Mouse (Mus musculus) midbrain, embryonic 13.5 days (tissue): Measurements from ENCODE around the gene Fbxl19. TPM values are rescaled to one million over a fixed set of nuclear protein-coding genes. Genes with fewer than 3 reads are reported as not detected.

ENCODE experiments used
- ATAC-seq: fragments of 200-750 bp; cut with Nextera tagmentation; 2 replicates; pipeline ENCODE4 v1.8.0; 2017; ENCODE audit warnings: mild to moderate bottlenecking, moderate TSS enrichment, moderate library complexity
- H3K27ac ChIP-seq: fragments of 300-500 bp; sonication (generic); 2 replicates; pipeline ENCODE4 v1.5.1; 2015; ENCODE audit warnings: inconsistent platforms, mild to moderate bottlenecking, moderate library complexity
- H3K27me3 ChIP-seq: fragments of 300-500 bp; sonication (generic); 2 replicates; pipeline ENCODE4 v1.6.1; 2015; ENCODE audit warnings: mild to moderate bottlenecking, inconsistent platforms
- H3K36me3 ChIP-seq: fragments of 300-500 bp; sonication (generic); 2 replicates; pipeline ENCODE4 v1.6.1; 2015; ENCODE audit warnings: mild to moderate bottlenecking, inconsistent platforms
- H3K4me1 ChIP-seq: fragments of 300-500 bp; sonication (generic); replicated peaks from 2 replicates; pipeline ENCODE4 v1.6.1; 2015; ENCODE audit warnings: inconsistent platforms
- H3K4me2 ChIP-seq: fragments of 300-500 bp; sonication (generic); replicated peaks from 2 replicates; pipeline ENCODE4 v1.6.1; 2015; ENCODE audit warnings: moderate library complexity, mild to moderate bottlenecking, inconsistent platforms
- H3K4me3 ChIP-seq: fragments of 300-500 bp; sonication (generic); replicated peaks from 2 replicates; pipeline ENCODE4 v1.5.1; 2015; ENCODE audit warnings: mild to moderate bottlenecking, inconsistent platforms
- H3K9ac ChIP-seq: fragments of 300-500 bp; sonication (generic); replicated peaks from 2 replicates; pipeline ENCODE4 v1.6.1; 2015; ENCODE audit warnings: mild to moderate bottlenecking, inconsistent platforms
- H3K9me3 ChIP-seq: fragments of 300-500 bp; sonication (generic); 2 replicates; pipeline ENCODE4 v1.6.1; 2016; ENCODE audit warnings: mild to moderate bottlenecking, inconsistent platforms
- WGBS: fragments of 180-500 bp; shearing (Covaris S2); methylation state at CpG from one replicate; pipeline ENCODE4 v1.1.7; 2015; 5-methylcytosine and 5-hydroxymethylcytosine counted together
- microRNA counts: library from miRNA; unstranded; fragments of <30 nt; microRNA quantifications from one replicate; lab custom pipeline; 2016
- microRNA-seq: library from miRNA; unstranded; fragments of <30 nt; microRNA quantifications from one replicate; pipeline ENCODE4, GENCODE M21; 2016
- polyA plus RNA-seq: library from polyadenylated mRNA; unstranded; fragments of >200 nt; fragmentation: Nextera tagmentation; extraction: Ambion mirVana; gene quantifications from 2 replicates; pipeline ENCODE4 v1.2.1, GENCODE M21; 2015

The Fbxl19 gene
- polyA plus RNA-seq, 1 experiment from 2014 or later: 11.6 TPM

DNA sequence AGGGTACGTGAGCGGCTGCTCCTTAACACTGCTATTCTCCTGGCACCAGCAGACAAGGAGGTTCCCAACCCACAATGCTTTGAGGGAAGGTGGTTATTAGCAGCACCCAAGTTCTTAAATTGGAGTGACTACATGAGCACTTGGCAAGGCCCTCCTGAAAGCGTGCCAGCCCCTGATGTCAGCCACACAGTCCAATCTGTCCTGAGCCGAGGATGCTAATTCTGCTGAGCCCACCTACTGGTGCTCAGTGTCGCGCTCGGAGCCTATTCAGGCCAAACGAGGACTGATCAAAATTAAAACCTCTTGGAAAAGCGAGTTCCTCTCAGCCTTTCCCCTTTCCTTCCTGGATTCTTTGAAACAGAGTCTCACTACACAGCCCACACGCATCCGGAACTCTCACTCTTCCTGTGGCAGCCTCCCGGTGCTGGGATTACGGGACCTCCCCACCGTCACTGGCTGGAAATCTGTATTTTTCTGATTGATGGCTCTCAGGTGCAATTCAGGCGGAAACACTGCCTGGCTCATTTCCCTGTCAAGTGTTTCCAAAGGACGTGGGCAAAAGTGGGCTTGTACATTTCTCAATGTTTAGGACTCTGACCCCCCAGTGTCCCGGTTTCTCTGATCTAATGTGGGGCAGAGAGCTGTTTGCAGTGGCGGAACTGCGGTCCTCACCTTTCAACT, 70.0 kb downstream of the Fbxl19 start:
- ATAC-seq: no peak
- Histone ChIP-seq H3K4me2 (no peak overlapping the region), H3K9me3 (no peaks in the 10 kb centered on the region), H3K4me3 (no peak overlapping the region), H3K4me1 (0 out of 2 replicates have a peak, but pooled peaks cover 3% of the 10 kb centered on the region), H3K27me3 (no peaks in the 10 kb centered on the region), H3K36me3 (peaks cover 63% of the 10 kb centered on the region), H3K9ac (no peak overlapping the region), H3K27ac (no peak overlapping the region)
- WGBS: 85% methylated on average over 19 of the region's 19 CpGs

- H3K36me3 ChIP-seq: peaks cover 54% of the 10 kb centered on the region
- no peak overlapping the region for H3K4me2 ChIP-seq
- 96% methylated on average over 15 of the region's 15 CpGs for WGBS
- H3K9me3 ChIP-seq: no peaks in the 10 kb centered on the region
- no peak overlapping the region for H3K4me3 ChIP-seq
- ATAC-seq: no peak
- no peaks in the 10 kb centered on the region for H3K27me3 ChIP-seq
- no peak overlapping the region for H3K9ac ChIP-seq
- H3K27ac ChIP-seq: no peak overlapping the region
- 0 out of 2 replicates have a peak, but pooled peaks cover 3% of the 10 kb centered on the region for H3K4me1 ChIP-seq
These were observed 70.8 kb downstream of the Fbxl19 start for GRCm38 (mm10) chr7:127815116-127815665.

- WGBS: 75% methylated on average over 15 of the region's 15 CpGs
- peaks cover 45% of the 10 kb centered on the region for H3K36me3 ChIP-seq
- no peaks in the 10 kb centered on the region for H3K9me3 ChIP-seq
- no peak overlapping the region for H3K4me3 ChIP-seq
- H3K4me2 ChIP-seq: no peak overlapping the region
- H3K9ac ChIP-seq: 0 out of 2 replicates have a peak overlapping the region, but pooled peaks have one; percentile 14
- H3K27ac ChIP-seq: no peak overlapping the region
- peaks cover 9% of the 10 kb centered on the region; the same call in 1 of the 2 replicates for H3K4me1 ChIP-seq
- H3K27me3 ChIP-seq: no peaks in the 10 kb centered on the region
- ATAC-seq: no peak
These were observed 71.8 kb downstream of the Fbxl19 start for GRCm38 (mm10) chr7:127815954-127816821.

DNA sequence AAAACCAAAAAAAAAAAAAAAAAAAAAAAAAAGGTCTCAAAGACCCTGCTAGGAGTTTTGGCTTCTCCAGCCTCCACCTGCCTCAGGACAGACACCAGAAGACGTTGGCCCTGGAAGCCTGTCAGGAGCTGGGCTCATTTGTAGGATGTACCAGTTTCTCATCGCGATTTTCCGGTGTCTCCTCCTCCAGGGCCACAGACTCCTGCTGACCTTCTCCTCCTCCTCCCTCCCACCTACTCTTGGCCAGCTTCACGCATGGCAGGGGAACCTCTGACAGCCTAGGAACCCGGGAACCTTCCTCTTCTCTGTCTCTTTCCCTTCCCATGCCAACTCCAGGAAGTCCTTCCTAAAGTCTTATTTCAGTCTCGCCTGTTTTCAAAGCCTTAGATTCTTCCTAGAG, 72.7 kb downstream of the Fbxl19 start:
- 88% methylated on average over 7 of the region's 7 CpGs for WGBS

GRCm38 (mm10) chr7:127817776-127818175, 73.4 kb downstream of the Fbxl19 start:
- no peaks in the 10 kb centered on the region for H3K9me3 ChIP-seq
- no peak for ATAC-seq
- WGBS: 95% methylated on average over 5 of the region's 5 CpGs
- no peak overlapping the region for H3K4me2 ChIP-seq
- no peak overlapping the region for H3K27ac ChIP-seq
- H3K36me3 ChIP-seq: peaks cover 30% of the 10 kb centered on the region
- H3K27me3 ChIP-seq: no peaks in the 10 kb centered on the region
- H3K4me3 ChIP-seq: no peak overlapping the region
- H3K9ac ChIP-seq: no peak overlapping the region
- peaks cover 19% of the 10 kb centered on the region for H3K4me1 ChIP-seq

More for the DNA sequence above, 72.7 kb downstream of the Fbxl19 start:
- Histone ChIP-seq H3K4me1 (peaks cover 11% of the 10 kb centered on the region), H3K27me3 (no peaks in the 10 kb centered on the region), H3K9ac (no peak overlapping the region), H3K4me3 (no peak overlapping the region), H3K9me3 (no peaks in the 10 kb centered on the region), H3K36me3 (peaks cover 37% of the 10 kb centered on the region), H3K4me2 (no peak overlapping the region), H3K27ac (no peak overlapping the region)
- ATAC-seq: no peak

MicroRNA genes within 50 kb of the gene (microRNA counts, 519-probe panel; counts per million panel counts)
- 110 counts per million, percentile 56 among the panel's probes with 10 or more counts for microRNA mmu-miR-762 (lab: Ali Mortazavi, UCI)

Small RNA genes within 50 kb of the gene (microRNA-seq; reads per million reads assigned to microRNA genes)
- gene Mir762: not detected

Other genes starting within 250 kb of the Fbxl19 start
- 50.3 and 68.8 TPM in 2 replicates for gene Srcap, start 232.6 kb upstream of the Fbxl19 start, polyA plus RNA-seq
- gene Gm42715, start 225.0 kb upstream of the Fbxl19 start, polyA plus RNA-seq: 20.6 and 21.0 TPM in 2 replicates
- 6.3 and 8.3 TPM in 2 replicates for gene Tmem265, start 183.2 kb upstream of the Fbxl19 start, polyA plus RNA-seq
- gene Phkg2, start 171.2 kb upstream of the Fbxl19 start, polyA plus RNA-seq: 59.4 and 63.2 TPM in 2 replicates
- 13.0 and 14.5 TPM in 2 replicates for gene Ccdc189, start 155.9 kb upstream of the Fbxl19 start, polyA plus RNA-seq
- gene Rnf40, start 155.8 kb upstream of the Fbxl19 start, polyA plus RNA-seq: 53.3 and 54.4 TPM in 2 replicates
- gene Zfp629, start 128.7 kb upstream of the Fbxl19 start, polyA plus RNA-seq: 30.8 and 32.5 TPM in 2 replicates
- 39.2 and 52.2 TPM in 2 replicates for gene Bcl7c, start 35.6 kb upstream of the Fbxl19 start, polyA plus RNA-seq
- gene Ctf1, start 31.8 kb upstream of the Fbxl19 start, polyA plus RNA-seq: 1.6 and 3.0 TPM in 2 replicates
- 0.14 and 0.17 TPM in 2 replicates for gene Ctf2, start 12.4 kb upstream of the Fbxl19 start, polyA plus RNA-seq
- 5.9 and 6.1 TPM in 2 replicates for gene Orai3, start 25.3 kb downstream of the Fbxl19 start, polyA plus RNA-seq
- 19.7 and 22.7 TPM in 2 replicates for gene Setd1a, start 32.1 kb downstream of the Fbxl19 start, polyA plus RNA-seq
- gene Gm49388, start 41.1 kb downstream of the Fbxl19 start, polyA plus RNA-seq: not detected in 2 replicates
- gene Hsd3b7, start 56.1 kb downstream of the Fbxl19 start, polyA plus RNA-seq: 8.6 and 9.2 TPM in 2 replicates
- gene Stx4a, start 79.8 kb downstream of the Fbxl19 start, polyA plus RNA-seq: 15.6 and 24.1 TPM in 2 replicates
- gene Stx1b, start 80.0 kb downstream of the Fbxl19 start, polyA plus RNA-seq: 33.3 and 34.2 TPM in 2 replicates
- 13.6 and 16.0 TPM in 2 replicates for gene Zfp646, start 131.7 kb downstream of the Fbxl19 start, polyA plus RNA-seq
- 41.9 and 45.6 TPM in 2 replicates for gene Zfp668, start 132.3 kb downstream of the Fbxl19 start, polyA plus RNA-seq
- gene Prss53, start 146.4 kb downstream of the Fbxl19 start, polyA plus RNA-seq: 0.53 and 1.0 TPM in 2 replicates
- not detected in 2 replicates for gene Gm21974, start 150.9 kb downstream of the Fbxl19 start, polyA plus RNA-seq
- 51.9 and 54.9 TPM in 2 replicates for gene Vkorc1, start 151.1 kb downstream of the Fbxl19 start, polyA plus RNA-seq
- gene Bckdk, start 159.5 kb downstream of the Fbxl19 start, polyA plus RNA-seq: 74.7 and 74.8 TPM in 2 replicates
- gene Kat8, start 168.0 kb downstream of the Fbxl19 start, polyA plus RNA-seq: 51.0 and 56.0 TPM in 2 replicates
- gene Prss8, start 185.6 kb downstream of the Fbxl19 start, polyA plus RNA-seq: 0.20 and 0.35 TPM in 2 replicates
- gene Prss36, start 202.2 kb downstream of the Fbxl19 start, polyA plus RNA-seq: 11.8 and 12.7 TPM in 2 replicates
- 415 and 452 TPM in 2 replicates for gene Fus, start 222.9 kb downstream of the Fbxl19 start, polyA plus RNA-seq
- 3.9 and 4.1 TPM in 2 replicates for gene Pycard, start 249.3 kb downstream of the Fbxl19 start, polyA plus RNA-seq